Mouse (Mus musculus): Measurements from ENCODE around the gene Ncoa1.

Gene Ncoa1

GRCm38 (mm10) chr12:4202206-4202605, 274.8 kb downstream of the Ncoa1 start:
- no peak for DNase-seq

DNA sequence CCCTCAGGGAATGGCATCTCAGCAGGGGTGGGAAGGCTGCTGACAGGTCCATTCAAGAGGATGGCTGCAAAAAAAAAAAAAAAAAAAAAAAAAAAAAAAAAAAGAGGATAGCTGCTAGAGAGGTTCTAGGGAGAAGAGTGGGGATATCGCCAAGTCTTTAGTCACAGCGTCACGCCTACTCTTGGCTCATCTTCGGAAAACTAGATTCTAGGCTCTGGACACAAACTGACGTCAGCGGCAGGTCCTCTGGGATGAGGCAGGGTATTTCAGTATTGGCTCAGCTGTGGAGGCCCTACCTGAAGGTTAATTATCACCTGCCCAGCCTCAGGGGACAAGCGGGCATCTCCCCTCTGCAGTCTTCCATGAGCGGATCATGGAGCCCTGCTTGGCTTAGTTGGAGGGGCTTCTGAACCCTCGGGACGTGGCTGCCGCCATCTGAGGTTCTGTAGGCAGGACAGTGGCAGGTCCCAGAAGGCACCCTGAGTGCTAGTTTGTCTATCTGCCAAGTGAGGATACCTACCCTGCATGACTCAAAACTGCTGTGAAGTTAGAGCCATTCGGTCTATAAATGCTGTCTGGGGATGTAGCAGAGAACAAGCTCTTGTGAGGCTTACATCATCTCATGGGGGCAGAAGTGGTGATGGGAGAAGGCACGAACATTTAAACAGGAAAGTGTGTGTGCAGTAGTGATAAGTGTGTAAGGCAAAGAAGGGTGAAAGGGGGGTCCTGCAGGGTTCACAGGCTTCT, 275.4 kb downstream of the Ncoa1 start:
- no peak for DNase-seq

DNA sequence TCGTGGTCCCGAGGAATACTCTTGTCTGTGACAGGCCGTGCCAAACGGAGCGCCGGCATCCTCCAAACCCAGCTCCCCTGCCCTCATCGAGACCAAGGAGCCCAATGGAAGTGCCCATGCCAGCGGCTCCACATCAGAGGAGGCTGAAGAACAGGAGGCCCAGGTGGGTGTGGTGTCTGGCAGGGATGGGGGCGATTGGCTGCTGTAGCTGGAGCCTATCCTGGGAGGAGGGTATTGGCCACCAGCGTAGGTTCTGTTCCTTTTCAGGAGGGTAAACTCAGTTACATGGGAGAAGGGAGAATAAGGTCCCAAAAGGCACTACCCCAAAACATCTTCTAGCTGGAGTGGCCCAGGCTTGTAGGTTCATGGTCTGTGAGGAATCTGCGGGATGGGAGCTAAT, 277.7 kb downstream of the Ncoa1 start:
- DNase-seq = no peak

GRCm38 (mm10) chr12:4198702-4199101, 278.3 kb downstream of the Ncoa1 start:
- no peak for DNase-seq
